Mouse (Mus musculus): Measurements from ENCODE around the gene Prkag2. TPM values are rescaled to one million over a fixed set of nuclear protein-coding genes. Genes with fewer than 3 reads are reported as not detected.
"Not testable (repeated sequence)": the region's sequence is repeated elsewhere in the genome, so short reads cannot be mapped to it uniquely, and the experiment has no call there.

The Prkag2 gene
- polyA plus RNA-seq, 1 experiment from 2014 or later = 32.6 TPM

DNA sequence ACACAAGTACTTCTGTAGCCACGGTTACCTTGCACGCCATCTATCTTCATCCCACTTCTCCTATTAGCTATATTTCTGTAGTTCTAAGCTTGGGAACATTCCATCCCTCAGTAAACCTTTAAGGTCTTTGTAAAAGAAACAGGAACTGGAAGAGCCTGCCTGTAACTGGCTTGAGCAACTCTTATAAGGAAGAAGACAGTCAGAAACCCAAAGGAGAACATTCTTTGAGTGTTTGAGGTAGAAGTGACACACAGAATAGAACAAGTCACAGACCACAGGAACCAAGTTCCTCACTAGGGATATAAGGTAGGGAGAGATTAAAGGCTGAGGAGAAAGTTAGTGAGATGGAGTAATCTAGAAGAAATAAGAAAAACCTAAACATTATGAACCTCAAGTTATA lies 273.3 kb downstream of the Prkag2 start:
- H3K36me3 ChIP-seq (ENCODE audit: control insufficient read depth, insufficient read depth, low read length) = no peaks in the 10 kb centered on the region
- no peak overlapping the region for H3K4me2 ChIP-seq (ENCODE audit: low read depth, severe bottlenecking)
- H3K27me3 ChIP-seq (ENCODE audit: control insufficient read depth, insufficient read depth, low read length) = no peaks in the 10 kb centered on the region
- 94% methylated on average over 2 of the region's 2 CpGs for WGBS
- no peak for DNase-seq (ENCODE audit: low spot score)
- no peaks in the 10 kb centered on the region for H3K4me1 ChIP-seq (ENCODE audit: control insufficient read depth, insufficient read depth, low read length)
- no peaks in the 10 kb centered on the region for H3K9me3 ChIP-seq (ENCODE audit: control insufficient read depth, low read length)
- no peak overlapping the region for H3K4me3 ChIP-seq (ENCODE audit: low read depth, low read length)
- no peak overlapping the region for H3K9ac ChIP-seq (ENCODE audit: low read length)
- ATAC-seq (ENCODE audit: insufficient number of reproducible peaks, low FRiP score, low TSS enrichment, low read depth) = no peak
- H3K27ac ChIP-seq (replicated peaks; ENCODE audit: low read depth, low read length) = no peak overlapping the region

DNA sequence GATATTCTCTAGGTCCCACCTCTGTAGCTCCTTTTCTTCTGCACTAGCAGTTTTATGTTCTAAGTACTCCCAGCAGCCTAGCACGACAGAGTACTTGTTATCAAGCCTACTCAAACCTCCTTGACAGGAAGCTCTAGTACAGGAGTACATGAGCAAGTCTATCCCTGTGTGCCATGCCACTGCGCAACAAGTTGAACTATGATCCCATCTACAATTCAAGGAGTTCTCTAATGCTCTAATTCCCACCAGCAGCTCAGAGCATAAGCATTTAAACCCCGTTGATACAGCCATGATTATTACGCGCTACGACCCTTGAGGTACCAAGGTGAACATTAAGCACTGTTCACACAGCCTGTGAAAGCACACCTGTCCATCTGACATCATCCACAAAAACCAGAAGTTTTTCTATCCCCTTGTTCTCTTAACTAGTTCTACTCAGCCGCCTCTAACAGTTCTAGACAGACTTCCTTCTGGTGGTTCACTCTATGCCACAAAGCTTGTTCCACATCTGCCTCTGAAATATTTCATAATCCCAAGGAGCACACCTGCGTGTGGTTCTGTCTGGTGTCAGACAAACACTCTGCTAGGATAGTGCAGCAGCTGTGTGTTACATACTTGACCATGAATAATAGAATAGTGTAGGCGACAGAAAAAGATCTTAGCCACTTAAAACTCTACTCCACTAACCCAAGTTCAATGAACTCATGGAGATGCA lies 274.2 kb downstream of the Prkag2 start:
- Histone ChIP-seq H3K27ac (replicated peaks; ENCODE audit: low read depth, low read length) (no peak overlapping the region), H3K9me3 (ENCODE audit: control insufficient read depth, low read length) (no peaks in the 10 kb centered on the region), H3K27me3 (ENCODE audit: control insufficient read depth, insufficient read depth, low read length) (no peaks in the 10 kb centered on the region), H3K4me3 (ENCODE audit: low read depth, low read length) (no peak overlapping the region), H3K9ac (ENCODE audit: low read length) (no peak overlapping the region), H3K36me3 (ENCODE audit: control insufficient read depth, insufficient read depth, low read length) (no peaks in the 10 kb centered on the region), H3K4me1 (ENCODE audit: control insufficient read depth, insufficient read depth, low read length) (no peaks in the 10 kb centered on the region), H3K4me2 (ENCODE audit: low read depth, severe bottlenecking) (no peak overlapping the region)
- no peak for ATAC-seq (ENCODE audit: insufficient number of reproducible peaks, low FRiP score, low TSS enrichment, low read depth)
- 87% methylated on average over 9 of the region's 9 CpGs for WGBS
- no peak for DNase-seq (ENCODE audit: low spot score)

DNA sequence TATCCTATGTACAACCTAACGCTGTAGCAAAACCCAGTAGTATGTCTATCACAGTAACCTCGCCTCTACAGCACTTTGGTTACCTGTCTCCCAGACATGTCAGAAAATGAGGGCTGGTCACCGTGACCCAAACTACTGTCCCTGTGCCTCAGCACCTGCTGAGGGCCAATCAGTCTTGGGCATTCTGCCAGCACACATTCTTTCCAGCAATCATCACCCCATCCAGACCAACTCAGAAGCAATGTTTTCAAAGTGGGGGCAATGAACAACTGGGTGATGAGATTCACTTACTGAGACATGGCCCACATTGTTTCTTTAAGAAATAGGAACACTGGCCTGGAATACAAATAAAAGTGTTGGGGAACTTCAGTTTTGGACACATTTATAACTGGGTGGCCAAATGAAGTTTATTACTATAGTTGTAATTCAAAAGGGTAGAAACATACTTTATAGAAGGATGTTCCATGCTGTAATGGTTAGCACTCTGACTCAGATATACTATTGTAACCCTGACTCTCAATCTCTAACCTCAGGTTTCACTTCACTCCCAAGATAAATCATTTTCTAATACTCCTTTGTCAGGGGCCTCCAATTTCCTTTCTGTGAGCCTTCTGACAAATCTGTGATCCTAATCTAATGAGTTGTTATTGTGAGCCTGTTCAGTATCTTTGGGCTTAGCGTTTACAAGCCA lies 274.9 kb downstream of the Prkag2 start:
- Histone ChIP-seq H3K27ac (replicated peaks; ENCODE audit: low read depth, low read length) (no peak overlapping the region), H3K9me3 (ENCODE audit: control insufficient read depth, low read length) (no peaks in the 10 kb centered on the region), H3K36me3 (ENCODE audit: control insufficient read depth, insufficient read depth, low read length) (no peaks in the 10 kb centered on the region), H3K27me3 (ENCODE audit: control insufficient read depth, insufficient read depth, low read length) (no peaks in the 10 kb centered on the region), H3K4me1 (ENCODE audit: control insufficient read depth, insufficient read depth, low read length) (no peaks in the 10 kb centered on the region), H3K4me2 (ENCODE audit: low read depth, severe bottlenecking) (no peak overlapping the region), H3K9ac (ENCODE audit: low read length) (no peak overlapping the region), H3K4me3 (ENCODE audit: low read depth, low read length) (no peak overlapping the region)
- WGBS = 90% methylated on average over 4 of the region's 4 CpGs
- no peak for ATAC-seq (ENCODE audit: insufficient number of reproducible peaks, low FRiP score, low TSS enrichment, low read depth)
- DNase-seq (ENCODE audit: low spot score) = no peak

GRCm38 (mm10) chr5:24823864-24824405 lies 276.5 kb downstream of the Prkag2 start:
- Histone ChIP-seq H3K9ac (ENCODE audit: low read length) (no peak overlapping the region), H3K36me3 (ENCODE audit: control insufficient read depth, insufficient read depth, low read length) (no peaks in the 10 kb centered on the region), H3K4me3 (ENCODE audit: low read depth, low read length) (no peak overlapping the region), H3K4me2 (ENCODE audit: low read depth, severe bottlenecking) (no peak overlapping the region), H3K4me1 (ENCODE audit: control insufficient read depth, insufficient read depth, low read length) (no peaks in the 10 kb centered on the region), H3K9me3 (ENCODE audit: control insufficient read depth, low read length) (no peaks in the 10 kb centered on the region), H3K27ac (replicated peaks; ENCODE audit: low read depth, low read length) (no peak overlapping the region), H3K27me3 (ENCODE audit: control insufficient read depth, insufficient read depth, low read length) (no peaks in the 10 kb centered on the region)
- 80% methylated on average over 6 of the region's 6 CpGs for WGBS
- DNase-seq (ENCODE audit: low spot score) = no peak
- no peak for ATAC-seq (ENCODE audit: insufficient number of reproducible peaks, low FRiP score, low TSS enrichment, low read depth)

DNA sequence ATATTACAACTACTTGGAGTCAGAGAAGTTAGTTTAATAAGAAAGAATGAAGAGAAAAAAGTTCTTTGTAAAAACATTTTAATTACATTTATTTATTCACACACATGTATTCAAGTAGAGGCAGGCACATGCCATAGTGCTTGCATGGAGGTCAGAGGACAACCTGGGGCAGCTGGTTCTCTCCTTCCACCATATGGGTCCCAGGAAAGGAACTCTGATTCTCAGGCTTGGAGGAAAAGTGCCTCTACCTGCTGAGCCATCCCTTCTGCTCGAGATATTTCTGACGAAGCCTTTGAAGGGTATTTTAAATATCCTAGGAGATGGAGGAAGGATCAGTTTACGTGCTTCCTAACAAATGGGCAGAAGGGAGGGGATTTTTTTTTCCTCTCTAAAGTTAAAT lies 277.7 kb downstream of the Prkag2 start:
- DNase-seq (ENCODE audit: low spot score) = no peak
- H3K27ac ChIP-seq (replicated peaks; ENCODE audit: low read depth, low read length) = no peak overlapping the region
- H3K9me3 ChIP-seq (ENCODE audit: control insufficient read depth, low read length) = no peaks in the 10 kb centered on the region
- no peak for ATAC-seq (ENCODE audit: insufficient number of reproducible peaks, low FRiP score, low TSS enrichment, low read depth)
- H3K4me3 ChIP-seq (ENCODE audit: low read depth, low read length) = no peak overlapping the region
- H3K4me2 ChIP-seq (ENCODE audit: low read depth, severe bottlenecking) = no peak overlapping the region
- 69% methylated on average over 3 of the region's 3 CpGs for WGBS
- no peak overlapping the region for H3K9ac ChIP-seq (ENCODE audit: low read length)
- no peaks in the 10 kb centered on the region for H3K27me3 ChIP-seq (ENCODE audit: control insufficient read depth, insufficient read depth, low read length)
- H3K36me3 ChIP-seq (ENCODE audit: control insufficient read depth, insufficient read depth, low read length) = no peaks in the 10 kb centered on the region
- no peaks in the 10 kb centered on the region for H3K4me1 ChIP-seq (ENCODE audit: control insufficient read depth, insufficient read depth, low read length)

DNA sequence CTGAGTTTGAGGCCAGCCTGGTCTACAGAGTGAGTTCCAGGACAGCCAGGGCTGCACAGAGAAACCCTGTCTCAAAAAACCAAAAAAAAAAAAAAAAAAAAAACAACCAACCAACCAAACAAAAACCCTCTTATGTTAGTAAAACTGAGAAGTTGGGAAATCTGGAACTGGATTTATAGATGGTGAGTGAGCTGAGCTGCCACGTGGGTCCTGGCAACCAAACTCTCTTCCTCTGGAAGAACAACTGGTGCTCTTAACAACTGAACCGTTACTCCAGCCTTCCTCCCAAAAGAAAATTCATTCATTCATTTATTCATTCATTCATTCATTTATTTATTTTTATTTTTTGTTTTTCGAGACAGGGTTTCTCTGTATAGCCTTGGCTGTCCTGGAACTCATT lies 278.2 kb downstream of the Prkag2 start:
- ATAC-seq (ENCODE audit: insufficient number of reproducible peaks, low FRiP score, low TSS enrichment, low read depth); DNase-seq (ENCODE audit: low spot score): not testable (repeated sequence)
- 88% methylated on average over 3 of the region's 3 CpGs for WGBS

GRCm38 (mm10) chr5:24821403-24821841 lies 279.0 kb downstream of the Prkag2 start:
- Histone ChIP-seq H3K27ac (replicated peaks; ENCODE audit: low read depth, low read length) (no peak overlapping the region), H3K9me3 (ENCODE audit: control insufficient read depth, low read length) (no peaks in the 10 kb centered on the region)
- 88% methylated on average over 3 of the region's 3 CpGs for WGBS

More for the DNA sequence above, 278.2 kb downstream of the Prkag2 start:
- H3K4me2 ChIP-seq (ENCODE audit: low read depth, severe bottlenecking); H3K4me1 ChIP-seq (ENCODE audit: control insufficient read depth, insufficient read depth, low read length); H3K36me3 ChIP-seq (ENCODE audit: control insufficient read depth, insufficient read depth, low read length); H3K9ac ChIP-seq (ENCODE audit: low read length); H3K9me3 ChIP-seq (ENCODE audit: control insufficient read depth, low read length); H3K4me3 ChIP-seq (ENCODE audit: low read depth, low read length); H3K27me3 ChIP-seq (ENCODE audit: control insufficient read depth, insufficient read depth, low read length); H3K27ac ChIP-seq (replicated peaks; ENCODE audit: low read depth, low read length): not testable (repeated sequence)

GRCm38 (mm10) chr5:24820627-24821026 lies 279.8 kb downstream of the Prkag2 start:
- H3K9ac ChIP-seq (ENCODE audit: low read length) = no peak overlapping the region
- no peaks in the 10 kb centered on the region for H3K4me1 ChIP-seq (ENCODE audit: control insufficient read depth, insufficient read depth, low read length)
- H3K9me3 ChIP-seq (ENCODE audit: control insufficient read depth, low read length) = no peaks in the 10 kb centered on the region
- H3K36me3 ChIP-seq (ENCODE audit: control insufficient read depth, insufficient read depth, low read length) = peaks cover 5% of the 10 kb centered on the region
- DNase-seq (ENCODE audit: low spot score) (no peak), ATAC-seq (ENCODE audit: insufficient number of reproducible peaks, low FRiP score, low TSS enrichment, low read depth) (no peak)
- H3K27me3 ChIP-seq (ENCODE audit: control insufficient read depth, insufficient read depth, low read length) = no peaks in the 10 kb centered on the region
- H3K4me3 ChIP-seq (ENCODE audit: low read depth, low read length) = no peak overlapping the region
- WGBS = 87% methylated on average over 5 of the region's 5 CpGs
- H3K4me2 ChIP-seq (ENCODE audit: low read depth, severe bottlenecking) = no peak overlapping the region
- H3K27ac ChIP-seq (replicated peaks; ENCODE audit: low read depth, low read length) = no peak overlapping the region

More at GRCm38 (mm10) chr5:24821403-24821841, 279.0 kb downstream of the Prkag2 start:
- H3K4me3 ChIP-seq (ENCODE audit: low read depth, low read length) = no peak overlapping the region
- H3K36me3 ChIP-seq (ENCODE audit: control insufficient read depth, insufficient read depth, low read length) = peaks cover 5% of the 10 kb centered on the region
- ATAC-seq (ENCODE audit: insufficient number of reproducible peaks, low FRiP score, low TSS enrichment, low read depth) = no peak
- no peak overlapping the region for H3K9ac ChIP-seq (ENCODE audit: low read length)
- DNase-seq (ENCODE audit: low spot score) = no peak
- no peaks in the 10 kb centered on the region for H3K27me3 ChIP-seq (ENCODE audit: control insufficient read depth, insufficient read depth, low read length)
- H3K4me1 ChIP-seq (ENCODE audit: control insufficient read depth, insufficient read depth, low read length) = no peaks in the 10 kb centered on the region
- no peak overlapping the region for H3K4me2 ChIP-seq (ENCODE audit: low read depth, severe bottlenecking)

All from limb, embryonic 11.5 days (tissue).